Mouse (Mus musculus) cortical plate, adult 2 months (tissue): ENCODE measurements around the gene Sh3rf3. TPM values are rescaled to one million over a fixed set of nuclear protein-coding genes. Genes with fewer than 3 reads are reported as not detected.
A peak's percentile ranks its signal among the peaks of the same experiment; 100 is the strongest.

ENCODE experiments used
- H3K27ac ChIP-seq: fragments of 200-500 bp; 2 replicates; pipeline ENCODE4 v1.5.1; 2012; ENCODE audit warnings: low read length, control low read depth, inconsistent platforms; ENCODE audit not compliant: insufficient read depth
- H3K4me1 ChIP-seq: fragments of 200-500 bp; 2 replicates; pipeline ENCODE4 v1.6.1; 2011; ENCODE audit warnings: low read length; ENCODE audit not compliant: control insufficient read depth, insufficient read depth
- H3K4me3 ChIP-seq: fragments of 200-500 bp; 2 replicates; pipeline ENCODE4 v1.5.1; 2011; ENCODE audit warnings: mild to moderate bottlenecking, low read length, control low read depth; ENCODE audit not compliant: insufficient read depth
- CTCF ChIP-seq: fragments of 200-500 bp; IDR thresholded peaks from 2 replicates; pipeline ENCODE4 v1.5.1; 2011; ENCODE audit warnings: mild to moderate bottlenecking, control low read depth, low read length; ENCODE audit not compliant: insufficient read depth; ENCODE audit errors: extremely low read depth
- POLR2A ChIP-seq: fragments of 200-500 bp; IDR thresholded peaks from 2 replicates; pipeline ENCODE4 v1.6.1; 2011; ENCODE audit warnings: mild to moderate bottlenecking, low read length, control low read depth; ENCODE audit not compliant: insufficient read depth; ENCODE audit errors: extremely low read depth
- polyA plus RNA-seq: library from polyadenylated mRNA; depleted of rRNA; stranded (reverse); fragments of >200 nt; gene quantifications from 2 replicates; pipeline ENCODE4 v1.2.3, GENCODE M21; 2012

Gene Sh3rf3
- polyA plus RNA-seq, 1 experiment, result 22.9 TPM

GRCm38 (mm10) chr10:58848127-58848526 lies 35.0 kb downstream of the Sh3rf3 start:
- peaks cover 9% of the 10 kb centered on the region; the same call in 1 of the 2 replicates for H3K4me1 ChIP-seq
- H3K27ac ChIP-seq, result no peak overlapping the region
- no peak for TF ChIP-seq CTCF
- TF ChIP-seq POLR2A, result no peak

GRCm38 (mm10) chr10:58848536-58848935 lies 35.4 kb downstream of the Sh3rf3 start:
- Histone ChIP-seq H3K4me1 (peaks cover 9% of the 10 kb centered on the region; the same call in 1 of the 2 replicates), H3K4me3 (no peak overlapping the region), H3K27ac (no peak overlapping the region)
- no peak for TF ChIP-seq CTCF
- no peak for TF ChIP-seq POLR2A

More at GRCm38 (mm10) chr10:58848127-58848526, 35.0 kb downstream of the Sh3rf3 start:
- no peak overlapping the region for H3K4me3 ChIP-seq

GRCm38 (mm10) chr10:58854548-58855198 lies 41.5 kb downstream of the Sh3rf3 start:
- no peak for TF ChIP-seq CTCF
- no peak for TF ChIP-seq POLR2A
- no peak overlapping the region for H3K4me3 ChIP-seq
- no peak overlapping the region for H3K27ac ChIP-seq
- peaks cover 6% of the 10 kb centered on the region for H3K4me1 ChIP-seq

GRCm38 (mm10) chr10:58855199-58855751 lies 42.1 kb downstream of the Sh3rf3 start:
- peaks cover 6% of the 10 kb centered on the region for H3K4me1 ChIP-seq
- no peak overlapping the region for H3K27ac ChIP-seq
- no peak for TF ChIP-seq POLR2A
- TF ChIP-seq CTCF, result no peak
- no peak overlapping the region for H3K4me3 ChIP-seq

- Histone ChIP-seq H3K4me1 (peaks cover 6% of the 10 kb centered on the region), H3K27ac (no peak overlapping the region), H3K4me3 (no peak overlapping the region)
- TF ChIP-seq POLR2A (no peak), CTCF (no peak)
These were observed 42.7 kb downstream of the Sh3rf3 start for GRCm38 (mm10) chr10:58855814-58856213.

- TF ChIP-seq POLR2A (no peak), CTCF (no peak)
- H3K4me3 ChIP-seq, result no peak overlapping the region
- H3K27ac ChIP-seq, result no peak overlapping the region
- H3K4me1 ChIP-seq, result peaks cover 6% of the 10 kb centered on the region
These were observed 43.6 kb downstream of the Sh3rf3 start for GRCm38 (mm10) chr10:58856742-58857141.

- no peaks in the 10 kb centered on the region; the same call in none of the 2 replicates for H3K4me1 ChIP-seq
- H3K27ac ChIP-seq, result no peak overlapping the region
- TF ChIP-seq CTCF (no peak), POLR2A (no peak)
- H3K4me3 ChIP-seq, result no peak overlapping the region
These were observed 51.6 kb downstream of the Sh3rf3 start for GRCm38 (mm10) chr10:58864735-58865134.

GRCm38 (mm10) chr10:58867536-58867935 lies 54.4 kb downstream of the Sh3rf3 start:
- H3K4me3 ChIP-seq, result no peak overlapping the region
- TF ChIP-seq POLR2A, result no peak
- TF ChIP-seq CTCF, result no peak
- no peak overlapping the region for H3K27ac ChIP-seq
- peaks cover 9% of the 10 kb centered on the region for H3K4me1 ChIP-seq

- TF ChIP-seq CTCF, result no peak
- TF ChIP-seq POLR2A, result no peak
- H3K4me1 ChIP-seq, result peaks cover 21% of the 10 kb centered on the region
- no peak overlapping the region for H3K27ac ChIP-seq
- H3K4me3 ChIP-seq, result no peak overlapping the region
These were observed 56.7 kb downstream of the Sh3rf3 start for GRCm38 (mm10) chr10:58869836-58870235.

GRCm38 (mm10) chr10:58871149-58871820 lies 58.1 kb downstream of the Sh3rf3 start:
- TF ChIP-seq POLR2A (no peak), CTCF (no peak)
- Histone ChIP-seq H3K4me3 (no peak overlapping the region), H3K27ac (peak overlapping the region; percentile 70), H3K4me1 (peaks cover 21% of the 10 kb centered on the region)
